Mouse (Mus musculus) thymus, postnatal 10 days (tissue): ENCODE measurements around the gene Peak1.

Experiments
- DNase-seq, 2 experiments: peaks; one replicate each; pipeline ENCODE4 v3.0.0; 2021; ENCODE audit warnings: low spot score in 2 of 2

The Peak1 gene

DNA sequence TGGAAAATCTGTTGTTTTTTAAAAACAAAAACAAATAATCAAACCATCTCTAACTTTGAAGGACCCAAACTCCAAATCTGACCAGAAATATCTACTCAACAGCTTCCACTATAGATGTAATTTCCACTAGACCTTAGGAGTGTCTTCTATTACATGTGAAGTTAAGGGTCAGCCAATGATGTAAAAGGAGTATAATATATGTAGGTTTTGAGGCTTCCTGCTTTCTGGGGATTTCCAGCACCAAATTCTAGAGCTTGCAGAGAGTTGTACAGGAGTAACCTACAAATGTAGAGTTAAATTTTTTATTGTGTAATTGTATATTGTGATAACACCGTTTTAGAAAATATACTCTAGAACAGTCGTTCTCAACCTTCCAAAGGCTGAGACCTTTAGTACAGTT, 96.6 kb downstream of the Peak1 start:
- no peak for DNase-seq

DNA sequence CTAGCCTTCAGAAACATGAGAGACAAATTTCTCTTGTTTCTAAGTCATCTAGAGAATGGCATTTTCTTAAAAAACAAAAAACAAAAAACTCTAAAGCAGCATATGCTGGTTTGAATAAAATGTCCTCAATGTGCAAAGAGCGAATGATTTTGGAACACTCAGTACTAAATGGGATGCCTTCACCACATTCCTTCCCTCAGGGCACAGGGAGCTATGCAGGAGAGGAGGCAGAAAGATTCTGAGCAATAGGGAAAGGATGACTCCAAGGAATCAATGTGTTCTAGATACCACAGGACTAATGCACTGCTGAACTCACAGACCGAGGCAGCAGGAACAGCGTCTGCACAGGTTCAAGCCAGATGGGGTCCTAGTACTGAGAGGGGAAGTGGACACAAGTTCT, 103.5 kb downstream of the Peak1 start:
- no peak for DNase-seq

DNA sequence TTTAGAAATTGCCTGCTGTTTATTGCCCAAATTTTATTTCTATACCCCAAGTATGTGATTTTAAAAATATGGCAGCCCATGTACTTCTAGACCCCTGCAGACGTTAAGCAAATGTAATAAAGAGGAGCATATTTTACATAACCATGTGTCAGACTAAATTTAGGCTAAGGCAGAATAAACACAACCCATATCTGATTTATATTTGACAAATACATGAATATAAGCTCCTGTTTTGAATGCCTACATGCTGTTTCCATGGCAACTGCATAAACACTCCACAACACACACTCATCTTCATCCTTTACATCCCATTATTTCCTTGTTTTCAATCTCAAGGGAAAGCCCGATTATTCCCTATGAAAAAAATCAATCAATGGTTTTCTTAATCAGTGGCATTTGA, 108.8 kb downstream of the Peak1 start:
- DNase-seq = no peak

DNA sequence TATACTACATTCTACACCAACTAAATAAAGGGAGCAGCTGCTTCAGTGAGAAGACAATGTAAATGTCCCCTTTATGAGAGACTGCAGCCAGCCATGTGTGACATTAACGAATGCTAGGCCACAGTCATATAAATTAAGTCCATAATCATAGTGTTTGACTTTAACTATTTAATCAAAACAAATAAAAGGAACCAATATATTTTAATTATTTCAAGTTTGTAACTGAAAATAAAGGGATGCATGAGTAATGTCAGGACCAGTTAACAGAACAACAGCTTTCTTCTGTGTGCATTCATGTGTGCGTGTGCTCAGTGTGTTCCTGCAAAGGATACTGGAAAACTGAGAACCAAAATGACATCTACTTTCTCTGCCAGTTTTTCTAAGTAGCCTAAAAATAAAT, 113.3 kb downstream of the Peak1 start:
- no peak for DNase-seq

DNA sequence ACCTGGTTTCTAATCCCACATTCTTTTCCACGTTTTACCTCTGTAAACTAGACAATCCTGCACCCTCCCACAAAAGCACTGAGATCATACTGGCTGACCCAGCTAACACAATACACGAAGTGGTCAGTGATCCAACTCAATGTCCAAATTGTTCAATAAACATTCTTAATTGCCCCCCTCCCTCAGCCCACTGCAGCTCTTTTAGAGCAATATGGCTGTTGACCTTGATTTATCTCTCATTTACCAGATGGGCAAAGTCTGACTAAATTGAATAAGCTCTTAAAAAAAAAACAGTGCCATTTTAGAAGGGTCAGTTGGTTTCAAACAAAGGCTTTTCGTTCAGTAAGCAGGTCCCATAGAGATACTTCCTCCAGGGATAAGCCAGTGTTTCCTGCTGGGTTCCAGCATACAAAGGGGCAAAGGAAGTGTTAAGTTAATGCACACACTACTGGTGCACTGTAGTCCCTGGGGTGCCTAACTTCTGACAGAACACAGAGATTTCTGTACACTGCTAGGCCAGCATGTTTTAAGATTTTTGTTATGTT, 114.9 kb downstream of the Peak1 start:
- DNase-seq = no peak

DNA sequence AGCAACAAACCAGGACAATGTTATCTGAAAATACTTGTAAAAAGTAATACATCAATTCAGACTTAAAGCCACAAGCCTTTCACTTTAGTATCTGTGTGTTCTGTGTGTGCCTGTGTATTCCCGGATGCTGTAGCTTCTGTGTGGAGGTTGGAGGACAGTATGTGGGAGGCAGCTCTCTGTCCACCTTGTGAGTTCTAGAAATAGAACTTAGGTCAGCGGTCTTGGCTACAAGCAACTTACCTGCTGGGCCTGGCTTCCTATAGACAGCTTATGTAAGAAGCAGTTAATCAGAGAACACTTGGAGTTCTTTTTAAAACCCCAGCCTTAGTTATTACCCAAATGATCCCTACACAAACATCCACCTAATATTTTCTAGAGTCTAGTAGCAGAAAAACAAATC, 127.8 kb downstream of the Peak1 start:
- no peak for DNase-seq

DNA sequence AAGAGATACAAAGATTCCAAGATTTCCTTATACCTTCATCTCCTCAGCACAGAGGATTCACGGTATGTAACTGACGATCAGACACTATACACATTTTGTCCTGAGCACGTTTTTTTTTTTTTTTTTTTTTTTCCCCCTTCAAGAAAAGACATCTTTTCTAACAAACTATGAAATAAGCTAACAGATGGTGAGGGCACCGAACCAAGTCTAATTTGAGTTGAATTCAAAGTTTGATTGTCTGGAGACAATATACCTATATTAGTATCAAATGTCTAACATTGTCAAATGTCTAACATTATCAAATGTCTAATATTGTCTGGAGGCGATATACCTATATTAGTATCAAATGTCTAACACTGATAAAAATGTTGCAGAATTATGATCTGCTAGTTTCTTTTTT, 135.4 kb downstream of the Peak1 start:
- no peak for DNase-seq

DNA sequence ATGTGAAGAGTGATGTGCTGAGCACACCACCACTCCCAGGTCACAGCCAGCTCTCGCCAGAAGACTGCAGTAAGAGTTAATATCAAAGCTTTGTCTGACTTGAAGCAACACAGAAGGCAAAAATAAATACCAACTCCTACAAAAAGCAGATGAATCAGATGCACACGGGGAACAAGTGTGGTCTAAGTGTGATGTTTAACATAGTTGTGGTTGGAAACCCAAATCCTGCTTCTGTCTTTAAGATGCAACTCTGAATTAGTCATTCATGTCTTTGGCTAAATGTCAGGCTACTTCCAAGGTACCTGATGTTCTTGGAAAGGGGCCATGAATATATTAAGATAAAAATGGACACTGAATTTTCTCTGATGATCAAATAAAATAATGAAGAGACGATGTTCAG, 144.3 kb downstream of the Peak1 start:
- DNase-seq = no peak

DNA sequence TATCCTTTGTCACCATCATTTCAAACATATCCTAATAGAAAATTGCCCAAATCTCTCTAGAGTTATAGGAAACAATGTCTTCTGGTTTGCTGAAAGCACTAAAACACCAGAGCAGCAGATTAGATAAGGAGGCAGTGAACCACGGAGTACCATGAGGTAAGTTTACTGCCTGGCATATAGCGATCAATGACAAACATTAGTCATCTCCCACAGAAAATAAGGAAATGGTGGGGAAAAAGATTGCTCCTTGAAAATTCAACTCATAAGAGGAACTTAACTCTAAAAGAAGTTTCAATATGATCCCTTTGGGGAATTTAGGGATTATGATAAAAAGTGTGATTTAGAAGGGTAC, 145.6 kb downstream of the Peak1 start:
- DNase-seq = no peak

DNA sequence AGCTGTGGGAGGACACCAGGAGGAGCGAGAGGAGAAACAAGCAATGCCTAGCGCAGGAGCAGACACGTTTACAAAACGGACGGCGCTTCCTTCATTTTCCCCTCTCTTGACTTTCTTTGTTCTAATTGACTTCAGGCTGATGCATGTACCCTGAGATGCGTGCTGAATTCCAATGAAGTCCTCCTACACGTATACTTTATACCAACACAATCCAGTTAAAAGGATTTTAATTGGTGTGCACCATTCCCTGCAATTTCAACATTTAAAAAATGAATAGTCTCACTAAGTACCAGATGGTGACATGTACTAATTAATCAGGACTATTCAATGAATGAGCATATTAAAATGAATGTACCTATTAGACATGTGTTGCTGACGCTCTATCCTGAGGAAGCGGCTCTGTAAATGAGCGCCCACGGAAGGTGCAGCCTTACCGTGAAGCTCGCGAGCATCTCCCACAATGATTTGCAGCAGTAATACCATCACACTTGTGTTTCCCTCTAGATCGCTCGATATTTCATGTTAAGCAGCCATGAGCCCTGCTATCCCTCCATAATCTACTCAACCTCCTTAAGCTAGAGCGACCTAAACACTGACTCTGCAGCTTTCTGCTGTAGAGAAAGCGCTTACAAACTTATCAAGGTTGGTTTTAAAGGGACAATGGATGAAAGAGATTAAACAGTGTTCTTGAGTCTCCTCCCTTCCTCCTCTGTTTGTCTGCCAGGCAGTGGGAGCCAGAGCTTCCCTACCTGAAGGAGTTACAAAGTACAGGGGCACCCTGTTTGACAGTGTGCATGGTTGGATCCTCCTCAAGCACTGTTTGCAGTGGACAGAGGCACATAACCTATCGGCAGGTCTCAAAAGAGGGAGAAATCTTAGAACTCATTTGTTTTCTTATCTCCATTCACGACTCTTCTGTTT, 146.3 kb downstream of the Peak1 start:
- no peak for DNase-seq

DNA sequence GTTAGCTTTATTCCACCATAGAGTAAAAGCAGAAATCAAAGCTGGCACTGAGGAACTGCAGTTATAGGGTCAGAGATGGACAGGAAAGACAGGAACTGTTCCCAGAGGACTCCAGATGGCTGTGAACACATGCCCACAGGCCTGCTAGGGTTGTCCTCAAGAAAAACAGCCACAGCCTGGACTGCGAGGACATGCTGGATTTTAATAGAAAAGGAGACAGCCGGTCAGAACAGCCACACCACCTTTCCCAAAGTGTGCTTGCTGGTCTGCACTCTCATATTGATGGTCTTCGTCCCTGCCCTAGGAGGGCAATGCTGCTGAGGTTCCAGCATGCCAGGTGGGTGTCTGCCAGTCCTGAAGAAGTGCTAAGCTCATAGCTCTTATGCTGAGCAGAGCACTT, 148.8 kb downstream of the Peak1 start:
- no peak for DNase-seq

DNA sequence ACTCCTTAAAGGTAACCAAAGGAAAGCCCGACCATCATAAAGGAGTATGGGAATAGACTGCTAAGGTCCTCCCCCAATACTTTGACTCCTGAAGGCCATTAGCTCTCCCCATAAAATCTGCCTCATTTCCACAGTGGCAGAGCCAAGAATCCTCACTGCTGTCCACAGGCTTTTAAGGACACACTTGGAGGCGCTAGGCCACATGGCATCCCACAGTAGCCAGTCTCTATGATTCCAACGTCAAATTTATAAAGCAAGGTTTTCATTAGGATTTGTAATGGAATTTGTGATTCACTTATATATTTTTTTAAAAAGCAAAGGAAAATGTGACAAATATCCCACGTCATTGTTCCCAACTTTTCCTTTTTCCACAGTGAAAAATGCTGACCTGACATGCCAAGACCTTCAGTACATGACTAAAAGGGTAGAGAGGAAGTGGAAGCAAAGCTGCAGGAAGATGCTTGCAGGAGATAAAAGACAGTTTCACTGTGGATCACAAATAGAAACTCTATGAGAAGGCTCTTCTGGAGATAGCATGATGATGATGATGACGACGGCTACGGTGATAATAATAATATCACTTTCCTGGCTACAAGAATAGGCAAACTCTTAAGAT, 151.6 kb downstream of the Peak1 start:
- DNase-seq = no peak

DNA sequence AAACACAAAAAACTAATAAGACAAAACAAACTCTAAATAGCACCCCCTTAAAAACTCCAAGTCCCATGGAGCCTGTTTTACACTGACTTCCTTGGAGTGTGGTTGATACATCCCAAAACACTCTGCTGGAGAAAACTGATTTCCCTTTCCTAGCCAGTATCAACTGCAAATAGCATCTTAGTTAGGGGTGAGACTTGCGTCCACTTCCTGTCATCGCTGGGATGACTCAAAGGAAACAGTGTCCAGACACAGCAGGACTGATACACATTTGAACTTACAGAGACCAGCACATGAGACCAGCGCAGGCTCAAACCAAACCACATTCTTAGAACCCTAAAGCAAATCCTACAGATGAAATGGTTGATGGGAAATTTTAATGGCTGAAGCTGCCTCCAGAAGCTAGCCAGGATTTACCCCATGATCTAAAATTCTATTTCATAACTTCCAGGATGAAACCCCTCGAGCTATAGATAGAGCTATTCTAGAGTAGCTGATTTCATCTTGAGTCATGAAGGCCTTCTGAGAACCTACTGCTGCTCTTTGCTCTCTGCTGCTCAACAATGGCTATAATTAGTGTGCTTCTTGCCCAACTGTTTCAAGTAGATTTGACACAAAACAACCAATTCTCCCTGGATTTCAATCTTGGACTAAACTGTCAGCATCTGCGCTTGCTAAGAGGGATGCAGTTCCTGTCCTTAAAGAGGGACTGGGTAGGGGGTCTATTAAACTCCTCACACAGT, 152.2 kb downstream of the Peak1 start:
- DNase-seq = no peak

DNA sequence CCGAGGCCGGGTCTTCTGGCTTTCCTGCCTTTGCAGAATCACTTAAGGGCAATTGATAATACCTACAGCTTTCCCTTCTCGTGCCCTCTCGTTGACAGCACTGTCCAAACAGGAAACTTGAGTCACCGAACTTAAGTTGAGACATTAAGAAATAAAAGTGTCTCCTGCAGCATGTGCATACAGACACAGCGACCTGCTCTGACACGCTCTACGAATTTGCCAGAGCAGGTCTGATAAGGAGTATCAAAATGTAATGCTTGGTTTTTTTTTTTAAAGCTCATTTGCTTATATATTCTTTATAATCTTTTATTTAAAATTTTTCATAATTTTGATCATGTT, 152.9 kb downstream of the Peak1 start:
- no peak for DNase-seq

DNA sequence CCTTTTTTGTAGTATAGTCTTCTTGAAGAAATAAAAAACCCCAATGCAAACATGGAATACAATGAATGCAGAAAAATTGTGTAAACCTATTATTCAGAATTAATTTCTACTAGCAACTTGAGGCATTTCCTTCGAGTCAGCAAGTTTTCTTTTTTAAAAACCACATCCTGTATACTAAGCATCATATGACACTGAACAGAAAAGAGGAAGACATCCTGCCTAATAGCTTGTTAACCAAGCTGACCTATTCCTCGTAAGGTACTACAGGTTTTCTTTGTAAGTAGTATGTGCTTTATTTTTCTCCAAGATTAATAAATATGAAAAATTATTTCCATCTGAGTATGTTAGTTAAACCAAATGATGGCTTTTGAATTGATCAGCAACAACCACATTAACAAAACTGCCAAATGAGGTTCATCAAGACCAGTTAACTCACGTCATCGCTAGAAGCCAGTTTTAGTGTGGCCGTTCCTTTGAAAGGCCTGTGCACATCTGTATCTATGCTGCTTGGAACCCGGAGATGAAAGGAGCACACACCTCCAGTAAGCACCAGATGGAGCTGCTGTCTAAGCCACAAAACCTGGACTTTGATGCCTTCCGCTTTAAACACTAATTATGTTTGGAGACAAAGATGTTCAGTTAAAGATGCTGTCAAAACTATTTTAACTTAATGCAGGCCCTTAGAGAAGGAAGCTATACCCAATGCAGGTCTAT, 153.4 kb downstream of the Peak1 start:
- peak; percentile 11 to 33 for DNase-seq

DNA sequence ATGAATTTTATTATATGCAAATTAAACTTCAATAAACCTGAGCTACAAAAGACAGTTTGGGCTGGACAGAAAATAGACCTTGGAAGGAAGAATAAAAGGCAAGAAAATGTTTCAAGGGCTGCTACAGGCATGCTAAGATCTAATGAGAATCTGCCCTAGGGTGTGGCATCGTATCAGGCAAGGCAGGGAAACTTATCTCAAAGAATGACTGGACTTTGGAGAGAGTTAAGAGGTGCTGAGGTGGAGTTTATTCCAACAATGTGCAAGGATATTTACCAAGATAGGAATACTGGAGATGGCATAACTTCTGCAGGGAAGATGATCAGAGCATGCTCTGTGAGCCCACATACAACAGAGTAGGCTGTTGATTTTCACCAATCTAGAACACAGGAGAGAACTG, 154.8 kb downstream of the Peak1 start:
- DNase-seq = no peak

DNA sequence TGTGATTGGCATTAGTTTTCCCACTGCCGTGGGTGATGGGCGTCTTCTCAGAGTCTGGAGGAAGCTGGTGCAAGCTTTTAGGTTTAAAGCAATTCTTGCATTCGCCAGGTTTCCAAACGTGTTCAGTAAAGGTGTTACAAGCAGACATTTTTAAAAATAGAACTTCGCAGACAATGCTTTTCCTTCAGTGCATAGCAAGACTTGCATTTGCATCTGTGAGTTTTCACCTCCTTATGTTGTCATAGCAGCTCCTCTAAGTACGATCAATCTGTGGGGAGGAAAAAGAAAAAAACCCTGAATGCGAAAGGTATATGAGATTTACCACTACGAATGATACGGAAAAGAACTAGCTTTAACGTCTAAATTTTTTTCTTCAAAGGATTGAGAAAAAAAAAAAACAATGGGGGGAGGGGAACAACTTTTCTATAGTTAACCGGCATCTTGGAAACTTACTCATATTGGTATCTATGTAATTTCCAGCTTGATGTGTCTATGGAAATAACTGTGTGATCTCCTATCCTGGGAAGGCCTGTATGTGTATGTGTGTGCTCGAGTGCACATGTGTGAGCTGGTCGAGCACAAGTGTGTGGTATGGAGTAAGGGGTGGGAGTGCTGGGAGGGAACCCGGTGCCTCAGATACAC, 157.3 kb downstream of the Peak1 start:
- DNase-seq = no peak

DNA sequence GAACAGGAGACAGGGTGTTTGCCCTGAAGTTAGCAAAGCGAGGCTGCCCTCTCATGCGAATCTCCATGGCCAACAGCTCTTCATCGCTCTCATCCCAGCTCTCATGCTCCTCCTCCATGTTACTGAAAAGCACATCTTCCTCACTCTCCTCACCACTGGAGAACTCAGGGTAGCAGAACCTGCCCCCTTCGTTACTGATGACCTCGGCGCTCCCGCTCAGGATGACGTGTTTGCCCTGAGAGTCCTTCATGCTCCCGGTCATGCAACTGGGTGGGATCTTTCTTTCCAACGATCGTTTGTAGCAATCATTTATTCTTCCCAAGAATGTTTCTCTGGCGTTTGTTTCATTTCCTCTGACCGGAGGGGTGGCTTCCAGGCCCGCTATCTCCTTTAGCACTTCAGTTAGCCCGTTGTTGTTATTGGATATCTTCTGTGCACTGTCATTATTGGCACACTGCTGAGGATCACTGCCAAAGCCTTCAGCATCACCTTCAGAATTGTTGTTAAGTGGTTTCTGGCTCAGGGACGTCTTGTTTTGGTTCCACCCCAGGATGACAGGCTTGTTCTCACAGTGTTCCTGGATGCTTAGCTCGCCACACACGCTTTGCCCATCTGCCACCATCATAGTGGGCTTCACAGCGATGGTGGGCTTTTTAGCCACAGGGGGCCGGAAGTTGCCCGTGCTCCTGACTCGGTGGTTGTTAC, 157.9 kb downstream of the Peak1 start:
- no peak for DNase-seq

DNA sequence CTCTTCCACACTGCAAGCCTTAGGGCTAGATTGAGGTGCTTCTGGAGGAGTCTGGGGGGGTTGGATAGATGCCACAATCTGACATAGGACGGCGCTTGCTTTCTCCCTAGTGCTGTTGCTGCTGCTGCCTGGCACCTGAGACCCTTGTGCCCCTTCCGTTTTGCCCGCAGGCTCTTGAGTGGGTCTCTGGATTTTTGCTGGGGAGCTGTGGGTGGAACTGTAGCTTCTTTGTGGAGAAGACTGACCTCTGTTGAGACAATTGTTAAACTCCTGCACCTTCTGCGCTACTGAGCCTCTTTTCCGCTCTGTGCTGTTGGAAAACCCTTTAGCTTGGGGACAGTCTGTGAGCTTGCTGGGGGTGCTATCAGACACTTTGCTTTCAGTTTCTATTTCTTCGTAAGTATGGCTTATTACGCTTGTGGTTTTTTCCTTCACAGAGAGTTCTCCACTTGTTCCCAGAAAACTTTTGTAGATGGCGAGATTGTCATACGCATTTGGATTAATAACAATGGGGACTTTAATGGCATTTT, 159.5 kb downstream of the Peak1 start:
- no peak for DNase-seq

DNA sequence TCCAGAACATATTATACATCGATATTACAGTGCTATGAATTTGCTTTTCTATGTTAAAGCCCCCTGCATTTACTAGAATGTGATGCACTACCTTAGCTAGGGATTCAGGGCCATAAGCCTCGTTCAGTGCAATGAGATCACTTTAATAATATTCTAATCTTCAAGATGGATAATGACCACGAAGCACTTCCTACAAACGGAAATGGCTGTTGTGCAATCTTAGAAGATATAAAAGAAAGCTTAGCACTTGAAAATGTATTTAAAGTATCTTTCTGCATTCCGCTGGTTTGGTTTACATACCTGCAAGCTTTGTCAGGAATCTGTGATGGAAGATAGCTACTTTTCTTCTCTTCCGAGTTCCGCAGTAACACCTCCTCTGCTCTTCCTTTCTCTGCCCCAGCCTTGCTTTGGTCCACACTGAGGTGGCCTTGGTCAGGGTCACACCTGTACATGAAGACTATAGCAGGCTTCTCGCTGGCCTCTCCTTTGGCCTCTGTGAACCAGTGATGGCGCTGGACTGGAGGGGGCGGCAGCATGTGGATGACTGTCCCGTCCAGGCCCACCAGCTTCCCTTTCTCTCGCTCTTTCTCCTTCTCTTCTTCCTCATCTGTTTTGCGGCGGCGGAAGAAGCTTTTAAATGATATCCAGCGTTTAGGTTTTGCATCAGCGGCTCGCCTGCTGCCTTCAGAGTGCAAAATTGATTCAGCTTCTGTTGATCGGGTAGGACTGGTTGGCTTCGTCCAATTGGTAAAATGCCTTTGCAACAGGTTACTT, 160.5 kb downstream of the Peak1 start:
- no peak for DNase-seq
